Mouse (Mus musculus) liver, adult 2 months (tissue): ENCODE data around the gene Tpo. TPM values are rescaled to one million over a fixed set of nuclear protein-coding genes. Genes with fewer than 3 reads are reported as not detected.

Source experiments
- DNase-seq: peaks from one replicate; pipeline ENCODE4 v3.0.0-alpha.2; 2011; ENCODE audit warnings: low read depth, low spot score; ENCODE audit errors: extremely low read depth
- H3K27ac ChIP-seq: fragments of 200-500 bp; replicated peaks from 2 replicates; pipeline ENCODE4 v1.5.1; 2012; ENCODE audit warnings: low read depth, mild to moderate bottlenecking, control low read depth, inconsistent platforms, low read length; ENCODE audit not compliant: insufficient read depth
- H3K27me3 ChIP-seq: fragments of 200-500 bp; 2 replicates; pipeline ENCODE4 v1.6.1; 2012; ENCODE audit warnings: mild to moderate bottlenecking, moderate library complexity, low read length, inconsistent platforms; ENCODE audit not compliant: control insufficient read depth, insufficient read depth
- H3K36me3 ChIP-seq: fragments of 200-500 bp; 2 replicates; pipeline ENCODE4 v1.6.1; 2012; ENCODE audit warnings: low read length, inconsistent platforms; ENCODE audit not compliant: control insufficient read depth, insufficient read depth
- H3K4me1 ChIP-seq: fragments of 200-500 bp; 2 replicates; pipeline ENCODE4 v1.6.1; 2011; ENCODE audit warnings: low read length; ENCODE audit not compliant: control insufficient read depth, insufficient read depth
- H3K4me3 ChIP-seq: fragments of 200-500 bp; 2 replicates; pipeline ENCODE4 v1.5.1; 2011; ENCODE audit warnings: low read depth, mild to moderate bottlenecking, control low read depth, low read length, moderate library complexity; ENCODE audit not compliant: insufficient read depth
- H3K79me2 ChIP-seq: fragments of 200-500 bp; 2 replicates; pipeline ENCODE4 v1.6.1; 2012; ENCODE audit warnings: inconsistent platforms, mild to moderate bottlenecking, low read length, moderate library complexity; ENCODE audit not compliant: control insufficient read depth, insufficient read depth
- H3K9ac ChIP-seq: fragments of 200-500 bp; 2 replicates; pipeline ENCODE4 v1.6.1; 2012; ENCODE audit warnings: low read depth, mild to moderate bottlenecking, control low read depth, inconsistent platforms, low read length
- CTCF ChIP-seq: fragments of 200-500 bp; IDR thresholded peaks from 2 replicates; pipeline ENCODE4 v1.5.1; 2011; ENCODE audit warnings: low read depth, low read length, control low read depth
- POLR2A ChIP-seq: fragments of 200-500 bp; IDR thresholded peaks from 2 replicates; pipeline ENCODE4 v1.6.1; 2011; ENCODE audit warnings: low read length, control low read depth; ENCODE audit not compliant: insufficient read depth; ENCODE audit errors: extremely low read depth
- WGBS: fragments of 180-500 bp; shearing (Covaris S2); methylation state at CpG from one replicate; pipeline ENCODE4 v1.1.7; 2018; 5-methylcytosine and 5-hydroxymethylcytosine counted together
- polyA plus RNA-seq: library from polyadenylated mRNA; depleted of rRNA; stranded (reverse); fragments of >200 nt; gene quantifications from 2 replicates; pipeline ENCODE4 v1.2.3, GENCODE M21; 2012
- total RNA-seq: library from RNA; depleted of rRNA; stranded (reverse); fragments of >200 nt; gene quantifications from 2 replicates; pipeline ENCODE4 v1.2.3, GENCODE M21; 2014

The Tpo gene
- total and polyA plus RNA-seq, 2 experiments = not detected

DNA sequence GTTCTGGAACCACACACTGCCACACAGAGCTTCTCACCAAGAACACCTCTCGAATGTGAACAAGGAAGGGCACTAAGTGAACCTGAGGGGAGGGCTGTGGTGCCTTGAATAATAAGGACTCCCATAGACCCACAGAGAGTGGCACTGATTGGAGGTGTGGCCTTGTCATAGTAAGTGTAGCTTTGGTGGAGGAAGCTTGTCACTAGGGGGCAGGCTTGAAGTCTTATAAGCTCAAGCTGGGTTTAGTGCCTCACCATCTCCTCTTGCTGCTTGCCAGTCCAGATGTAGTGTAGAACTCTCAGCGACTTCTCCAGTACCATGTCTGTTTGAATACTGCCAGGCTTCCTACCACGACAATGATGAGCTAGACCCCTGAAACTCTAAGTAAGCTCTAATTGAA is 9.7 kb upstream of the Tpo start:
- H3K4me3 ChIP-seq = no peak overlapping the region
- no peak overlapping the region for H3K9ac ChIP-seq
- no peaks in the 10 kb centered on the region for H3K4me1 ChIP-seq
- no peaks in the 10 kb centered on the region for H3K36me3 ChIP-seq
- H3K27ac ChIP-seq = no peak overlapping the region
- WGBS = 59% methylated on average over 3 of the region's 3 CpGs
- TF ChIP-seq CTCF (peak; percentile 11; the same call in 1 of the 2 replicates), POLR2A (no peak)
- DNase-seq = peak; percentile 63
- no peaks in the 10 kb centered on the region for H3K27me3 ChIP-seq
- H3K79me2 ChIP-seq = no peaks in the 10 kb centered on the region

DNA sequence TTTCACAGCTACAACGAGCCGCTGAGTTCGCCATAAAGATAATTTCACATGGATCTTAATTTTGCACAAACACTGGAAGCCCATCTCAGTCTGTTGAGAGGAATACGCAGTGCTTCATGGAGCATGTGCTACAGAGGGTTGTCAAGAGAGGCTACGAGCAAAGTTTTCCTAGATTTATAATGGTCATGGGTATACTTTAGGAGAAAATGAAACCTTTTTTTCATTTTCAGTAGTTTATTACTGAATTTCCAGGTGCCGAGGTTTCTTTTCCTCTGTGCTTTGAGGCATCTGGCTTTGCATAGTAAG is 3.1 kb downstream of the Tpo start:
- Histone ChIP-seq H3K9ac (no peak overlapping the region), H3K27ac (no peak overlapping the region), H3K4me1 (no peaks in the 10 kb centered on the region), H3K36me3 (no peaks in the 10 kb centered on the region), H3K79me2 (no peaks in the 10 kb centered on the region), H3K4me3 (no peak overlapping the region), H3K27me3 (no peaks in the 10 kb centered on the region)
- DNase-seq = no peak
- WGBS = 73% methylated on average over 6 of the region's 6 CpGs
- TF ChIP-seq CTCF (no peak), POLR2A (no peak)

DNA sequence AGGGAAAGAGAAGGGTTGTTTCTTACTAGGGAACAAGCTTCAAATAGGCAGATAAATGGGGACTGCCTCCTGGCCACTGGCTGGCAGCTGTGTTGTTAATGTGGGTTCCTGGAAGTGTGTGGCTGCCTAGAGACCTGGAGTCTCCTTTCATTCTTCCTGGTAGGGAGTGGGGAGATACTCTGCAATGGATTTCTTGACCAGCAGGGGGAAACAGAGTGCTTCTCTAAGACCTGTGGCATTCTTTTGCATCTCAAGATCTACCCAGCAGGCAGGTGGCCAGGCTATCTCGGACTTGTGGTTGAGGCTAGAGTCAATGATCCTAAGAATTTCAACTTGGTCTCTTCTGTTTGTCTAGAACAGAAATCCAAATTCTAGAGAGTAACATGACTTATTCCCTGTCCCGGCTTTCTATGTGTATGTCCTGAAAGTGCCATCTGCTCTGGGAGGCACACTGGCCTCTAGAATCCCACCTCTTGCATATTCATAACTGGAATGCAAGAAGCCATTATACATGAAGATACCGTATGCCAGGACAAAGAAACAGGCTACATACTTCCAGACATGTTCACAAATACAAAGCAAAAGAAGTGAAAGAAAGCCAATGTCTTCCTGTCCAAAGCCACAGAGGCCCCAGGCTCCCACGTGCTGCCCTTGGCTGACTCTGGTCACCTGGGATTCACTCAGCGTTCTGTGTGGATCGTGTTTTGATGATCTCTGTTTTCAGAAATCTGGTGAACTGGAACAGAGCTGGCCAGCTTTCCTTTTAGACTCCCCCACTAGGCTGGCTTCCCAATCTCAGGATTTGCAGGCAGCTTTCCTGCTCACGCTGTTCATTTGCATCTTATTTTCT is 3.6 kb downstream of the Tpo start:
- H3K4me1 ChIP-seq = no peaks in the 10 kb centered on the region
- DNase-seq = peak; percentile 38
- H3K79me2 ChIP-seq = no peaks in the 10 kb centered on the region
- no peak overlapping the region for H3K27ac ChIP-seq
- TF ChIP-seq CTCF = peak; percentile 58
- TF ChIP-seq POLR2A = no peak
- H3K9ac ChIP-seq = no peak overlapping the region
- no peak overlapping the region for H3K4me3 ChIP-seq
- no peaks in the 10 kb centered on the region for H3K36me3 ChIP-seq
- WGBS = 65% methylated on average over 7 of the region's 7 CpGs
- no peaks in the 10 kb centered on the region for H3K27me3 ChIP-seq

DNA sequence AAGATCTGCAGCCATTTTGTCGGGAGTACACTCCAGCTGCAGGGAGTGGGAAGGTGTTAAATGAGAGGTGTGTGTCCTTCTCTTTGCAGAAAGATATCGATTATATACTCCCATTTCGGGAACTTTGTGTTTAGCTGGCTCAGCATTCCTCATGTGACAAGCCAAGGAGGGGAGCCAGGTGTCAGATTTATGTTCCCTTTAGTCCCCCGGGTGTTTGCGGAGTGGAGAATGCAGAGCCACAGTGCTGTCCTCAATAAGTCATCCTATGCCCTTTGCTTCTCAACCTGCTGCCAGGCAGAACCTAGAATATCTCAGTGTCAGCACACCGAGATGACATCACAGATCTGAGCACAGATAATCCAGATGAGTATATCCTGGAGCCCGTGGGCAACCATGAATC is 10.1 kb downstream of the Tpo start:
- TF ChIP-seq POLR2A (no peak), CTCF (no peak)
- WGBS = 68% methylated on average over 7 of the region's 7 CpGs
- H3K4me1 ChIP-seq = no peaks in the 10 kb centered on the region

DNA sequence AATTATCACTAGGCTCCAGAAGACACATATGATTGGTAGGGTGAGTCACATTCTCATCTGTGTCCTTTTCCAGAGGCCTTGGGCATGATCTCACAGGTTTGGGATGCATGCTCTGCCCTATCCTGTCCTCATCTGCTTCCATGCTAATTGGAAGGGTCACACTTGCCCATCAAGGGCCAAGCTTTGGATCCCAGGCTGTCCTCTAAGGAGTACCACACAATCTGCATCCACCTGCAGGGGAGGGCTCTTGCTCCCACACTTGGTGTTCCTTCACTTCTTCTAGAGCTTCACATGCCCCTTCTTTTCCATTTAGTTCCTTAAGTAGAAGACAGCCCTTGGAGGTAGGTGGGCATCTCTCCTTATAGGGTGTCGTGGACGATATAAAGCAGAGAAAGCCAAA is 20.2 kb downstream of the Tpo start:
- Histone ChIP-seq H3K9ac (no peak overlapping the region), H3K36me3 (no peaks in the 10 kb centered on the region), H3K4me3 (no peak overlapping the region), H3K27me3 (0 out of 2 replicates have a peak, but pooled peaks cover 3% of the 10 kb centered on the region), H3K27ac (no peak overlapping the region), H3K79me2 (no peaks in the 10 kb centered on the region), H3K4me1 (no peaks in the 10 kb centered on the region)
- 81% methylated on average over 2 of the region's 2 CpGs for WGBS
- DNase-seq = no peak
- TF ChIP-seq POLR2A (no peak), CTCF (no peak)

More for the DNA sequence above, 10.1 kb downstream of the Tpo start:
- DNase-seq = no peak
- no peak overlapping the region for H3K27ac ChIP-seq
- no peaks in the 10 kb centered on the region for H3K36me3 ChIP-seq
- no peaks in the 10 kb centered on the region for H3K27me3 ChIP-seq
- H3K4me3 ChIP-seq = no peak overlapping the region
- H3K9ac ChIP-seq = no peak overlapping the region
- H3K79me2 ChIP-seq = no peaks in the 10 kb centered on the region
